Mouse (Mus musculus) G1E (cell line): ENCODE data around the gene Chaf1a.

Source experiments
- CTCF ChIP-seq: IDR thresholded peaks from 2 replicates; pipeline ENCODE4 v1.5.1; 2012; ENCODE audit warnings: low read depth, low read length, inconsistent platforms, mixed read lengths
- POLR2AphosphoS5 ChIP-seq: IDR thresholded peaks from 2 replicates; pipeline ENCODE4 v1.6.1; 2012; ENCODE audit warnings: low read depth, low read length, inconsistent platforms; ENCODE audit not compliant: insufficient replicate concordance

DNA sequence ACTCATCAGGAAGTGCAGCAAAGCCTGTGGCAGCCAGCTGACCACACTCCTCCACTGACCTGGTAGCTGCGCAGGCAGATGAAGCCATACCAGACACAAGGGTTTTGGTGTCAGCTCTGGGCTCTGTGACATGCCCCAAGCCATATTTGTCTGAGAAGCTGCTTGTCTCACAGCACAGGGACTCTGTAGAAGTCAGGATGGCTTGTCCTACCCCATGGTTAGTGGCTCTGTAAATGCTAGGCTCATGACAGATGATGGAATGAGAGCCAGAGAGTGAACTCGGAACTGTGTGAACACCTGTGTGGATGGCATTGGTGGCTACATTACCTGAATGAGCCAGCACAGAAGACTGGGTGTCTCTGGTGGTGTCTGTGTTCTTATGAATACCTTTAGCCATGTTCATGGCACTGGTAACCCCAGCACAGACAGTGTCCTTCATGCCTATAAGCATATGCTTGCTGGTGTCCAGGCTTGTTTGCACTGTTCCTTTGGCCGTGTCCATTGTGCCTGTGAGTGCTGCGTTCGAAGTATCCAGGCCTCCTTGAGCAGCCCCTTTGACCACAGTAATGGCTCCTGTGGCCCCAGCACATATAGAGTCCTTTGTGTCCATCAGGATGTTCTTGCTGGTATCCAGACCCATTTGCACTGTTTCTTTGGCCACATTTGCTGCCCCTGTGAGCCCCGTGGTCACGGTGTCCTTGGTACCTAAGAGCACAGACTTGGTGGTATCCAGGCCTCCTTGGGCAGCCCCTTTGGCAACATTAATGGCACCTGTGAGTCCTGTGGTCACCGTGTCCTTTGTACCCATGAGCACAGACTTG, 63.4 kb downstream of the Chaf1a start:
- TF ChIP-seq CTCF (no peak), POLR2AphosphoS5 (no peak)
